Mouse (Mus musculus) kidney, postnatal 10 days (tissue): Measurements from ENCODE around the gene Prkacb.
"Not testable (repeated sequence)": the region's sequence is repeated elsewhere in the genome, so short reads cannot be mapped to it uniquely, and the experiment has no call there.

ENCODE experiments used
- DNase-seq: peaks from one replicate; pipeline ENCODE4 v3.0.0; 2021; ENCODE audit warnings: mixed read lengths

The Prkacb gene

DNA sequence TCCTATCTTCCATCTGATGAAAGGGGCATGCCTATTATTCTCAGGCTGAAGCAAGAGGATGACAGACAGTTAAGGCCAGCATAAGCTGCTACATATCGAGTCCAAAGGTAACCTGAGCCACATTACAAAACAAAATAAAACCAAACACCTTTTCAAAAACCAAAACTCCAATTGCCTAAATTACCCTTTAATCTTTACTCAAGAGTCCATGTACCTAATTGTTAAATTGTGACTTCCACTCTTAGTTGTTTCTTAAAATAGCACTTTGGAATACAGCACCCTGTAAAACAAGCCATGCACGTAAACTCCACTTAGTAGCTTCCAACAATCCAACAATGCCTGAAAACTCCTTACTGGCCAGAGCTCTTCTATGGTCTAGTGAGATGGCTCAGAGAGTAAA lies 34.3 kb downstream of the Prkacb start:
- DNase-seq = no peak

DNA sequence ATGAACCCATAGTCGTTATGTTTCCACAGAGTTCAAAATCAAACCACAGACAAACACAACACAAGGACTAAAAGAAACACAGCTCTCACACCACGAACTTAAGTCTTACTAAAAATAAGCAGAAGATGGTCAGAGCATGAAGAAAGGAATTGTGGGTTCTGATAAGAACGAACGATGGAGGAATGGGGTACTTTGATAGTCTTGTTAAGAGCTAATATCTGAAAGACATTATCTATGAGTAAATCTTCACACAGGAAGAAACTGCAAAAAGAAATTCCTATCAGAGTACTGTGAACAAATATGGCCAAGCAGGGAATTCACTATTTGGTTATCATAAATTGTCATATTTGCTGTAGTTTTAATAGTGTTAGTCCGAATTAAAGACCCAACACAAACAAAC lies 36.1 kb downstream of the Prkacb start:
- DNase-seq = no peak

DNA sequence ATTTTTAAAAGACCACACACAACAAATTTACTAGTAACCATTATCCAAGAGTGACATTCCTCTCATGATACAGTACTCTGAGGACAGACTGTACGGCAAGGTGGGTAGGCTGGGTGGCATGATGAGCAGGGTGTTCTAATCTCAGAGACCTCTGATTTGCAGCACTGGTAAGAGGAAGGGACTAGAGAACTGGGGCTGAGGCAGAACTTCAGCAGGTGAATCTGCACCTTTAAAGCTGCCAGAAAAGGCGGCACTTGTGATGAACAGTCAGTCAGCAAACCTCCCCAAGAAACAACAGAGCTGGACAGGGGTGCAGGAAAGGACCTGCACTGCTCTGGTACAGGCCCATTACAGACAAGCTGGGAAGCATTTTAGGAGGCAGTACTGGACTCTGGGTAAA lies 41.9 kb downstream of the Prkacb start:
- DNase-seq = no peak

DNA sequence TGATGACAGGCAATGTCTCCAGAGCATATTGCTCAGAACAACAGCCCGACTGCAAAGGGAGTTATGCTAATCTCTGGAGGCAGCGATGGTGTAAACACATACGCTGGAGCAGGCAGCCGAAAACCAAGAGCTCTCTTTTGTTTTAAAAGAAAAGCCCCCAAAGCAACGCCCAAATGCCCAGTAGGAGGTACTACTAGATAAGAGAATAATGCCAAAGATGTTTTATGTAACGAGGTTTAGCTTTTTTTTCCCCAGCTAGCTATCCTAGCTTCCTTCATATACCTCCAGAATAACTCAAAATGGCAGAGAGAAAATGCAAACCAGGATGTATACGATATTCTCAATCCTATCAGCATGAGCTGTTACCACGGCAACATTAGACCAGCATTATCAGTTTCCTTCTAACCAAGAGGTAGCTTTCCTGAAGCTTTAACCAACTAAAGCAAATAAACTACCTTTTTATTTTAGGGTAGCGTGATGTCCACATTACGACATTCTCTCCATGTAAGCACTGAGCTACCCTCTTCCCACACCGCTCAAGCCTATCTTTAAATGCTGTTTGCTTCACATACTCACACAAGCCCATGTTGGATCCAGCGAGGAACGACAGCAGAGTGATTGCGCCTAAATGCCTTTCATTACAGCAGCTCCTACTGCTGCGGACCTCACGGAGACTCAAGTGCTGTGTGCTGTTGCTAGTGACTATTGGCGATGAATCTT lies 42.7 kb downstream of the Prkacb start:
- no peak for DNase-seq

DNA sequence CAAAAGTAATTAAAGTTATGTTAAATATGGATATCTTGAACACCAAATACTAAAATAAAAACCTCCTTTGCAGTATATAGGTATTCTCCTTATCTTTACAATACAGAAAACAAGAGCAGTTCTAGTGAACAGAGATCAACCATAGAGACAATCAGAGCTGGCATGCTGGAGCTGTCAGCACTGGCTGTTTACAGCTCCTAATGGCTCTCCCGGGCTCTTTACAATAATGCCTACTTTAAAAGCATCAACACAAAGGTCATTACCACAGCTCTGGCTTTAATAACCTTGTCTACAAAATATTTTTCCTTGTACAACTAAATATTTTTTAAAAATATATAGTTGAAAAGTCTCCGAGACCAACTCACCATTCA lies 43.2 kb downstream of the Prkacb start:
- no peak for DNase-seq

DNA sequence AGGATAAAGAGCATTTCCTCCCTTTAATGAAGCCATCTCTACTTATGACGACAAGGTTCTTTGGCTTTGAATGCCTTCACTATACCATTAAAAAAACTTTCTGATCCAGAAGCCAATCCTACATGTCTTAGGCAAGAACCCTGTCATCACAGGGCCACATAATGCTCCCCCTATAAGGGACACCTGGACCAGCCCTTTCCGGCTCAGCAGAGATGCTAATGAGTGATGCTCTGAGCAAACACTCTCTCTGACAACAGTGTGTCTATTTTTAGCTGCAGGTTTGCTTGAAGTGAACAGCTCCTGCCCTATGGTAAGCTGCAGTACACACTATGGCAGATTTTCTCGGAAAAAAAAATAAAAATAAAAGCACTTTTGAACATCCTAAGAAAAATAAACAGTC lies 43.9 kb downstream of the Prkacb start:
- DNase-seq = no peak

DNA sequence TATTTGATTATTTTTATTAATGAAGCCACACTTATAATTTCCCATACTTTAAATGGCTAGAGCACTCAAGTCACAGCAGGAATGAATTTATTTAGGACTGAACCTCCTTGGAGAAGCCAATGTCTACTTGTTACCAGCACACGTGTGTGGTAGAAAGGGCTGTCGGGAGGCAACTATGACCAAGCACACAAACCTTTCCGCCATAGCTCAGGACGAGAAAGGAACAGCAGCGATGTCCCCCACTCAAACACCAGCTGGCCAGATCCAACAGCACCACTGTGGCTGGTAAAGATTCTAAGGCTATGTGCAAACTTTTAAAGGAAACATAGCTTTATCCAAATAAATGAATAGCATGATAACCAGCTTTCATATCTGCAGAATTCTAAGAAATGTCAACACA lies 44.4 kb downstream of the Prkacb start:
- DNase-seq = no peak

DNA sequence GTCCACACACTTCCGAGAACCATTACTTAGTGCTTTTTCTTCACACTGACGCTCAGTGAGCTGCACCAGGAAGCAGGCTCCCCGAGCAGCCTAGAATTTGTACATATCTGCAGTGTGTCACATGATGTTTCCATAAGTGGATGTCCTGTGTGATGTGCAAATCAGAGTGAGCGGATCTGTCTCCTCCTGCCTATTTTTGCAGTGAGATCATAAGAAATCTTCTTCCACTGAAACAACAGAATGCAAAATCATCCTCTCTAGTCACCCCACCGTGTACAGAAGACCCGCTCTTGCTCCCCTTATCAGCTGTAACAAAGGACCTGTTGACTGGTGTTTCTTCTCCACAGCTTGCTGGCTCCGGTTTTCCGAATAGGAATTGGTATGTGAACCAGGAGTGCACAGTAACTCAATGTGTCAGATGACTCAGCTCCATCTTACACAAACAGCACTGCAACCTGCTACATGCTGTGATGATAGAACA lies 46.0 kb downstream of the Prkacb start:
- DNase-seq = no peak

DNA sequence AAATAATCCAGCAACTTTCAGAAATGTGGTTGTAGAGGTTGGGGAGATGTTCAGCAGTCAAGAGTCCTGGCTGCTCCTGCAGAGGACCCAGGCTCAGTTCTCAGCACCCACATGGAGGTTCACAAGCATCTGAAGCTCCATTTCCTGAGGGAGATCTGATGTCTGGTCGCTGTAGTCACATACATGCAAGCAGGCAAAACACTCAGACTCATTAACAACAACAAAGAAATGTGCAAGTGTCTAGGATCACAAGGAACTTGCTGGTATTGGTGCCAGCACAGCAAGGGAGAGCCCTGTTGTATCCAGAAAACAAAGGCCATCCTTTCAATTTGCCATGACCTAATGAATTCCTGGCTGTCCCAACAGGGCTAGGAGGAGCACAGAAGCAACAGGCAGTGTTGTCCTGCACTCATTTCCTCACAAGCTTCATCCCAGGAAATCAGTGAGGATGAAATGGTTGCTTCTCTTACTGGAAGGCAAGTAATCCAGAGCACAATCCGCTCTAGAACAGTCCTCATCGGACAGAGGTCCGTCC lies 46.7 kb downstream of the Prkacb start:
- no peak for DNase-seq

DNA sequence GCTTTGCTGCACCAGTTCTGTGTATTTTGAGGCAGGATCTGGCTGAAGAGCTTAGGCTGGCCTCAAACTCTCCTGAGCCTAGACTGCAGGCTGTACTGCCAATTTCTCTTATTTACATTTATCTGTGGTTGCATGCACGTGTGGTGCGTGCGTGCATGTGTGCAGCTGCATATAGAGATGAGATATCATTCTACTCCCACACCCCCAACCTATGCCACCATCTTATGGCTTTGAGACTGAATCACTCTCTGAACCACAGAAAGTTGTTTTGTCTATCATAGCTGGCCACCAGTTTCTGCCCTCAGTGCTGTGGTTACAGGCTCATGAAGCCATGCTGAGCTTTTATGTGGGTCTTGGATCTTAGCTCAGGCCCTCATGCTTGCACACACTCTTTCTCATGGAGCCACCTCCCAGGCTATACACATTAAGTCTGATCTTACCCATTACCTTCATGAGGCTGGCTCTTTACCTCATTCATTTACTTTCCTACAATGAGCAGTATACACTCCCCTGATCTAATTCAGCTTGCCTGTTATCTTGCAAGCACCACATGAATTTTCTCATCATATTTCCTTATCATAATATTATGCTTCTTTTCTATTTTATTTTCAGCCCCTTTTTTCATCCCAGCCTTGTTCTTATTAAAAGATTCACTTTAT lies 47.8 kb downstream of the Prkacb start:
- DNase-seq = no peak

DNA sequence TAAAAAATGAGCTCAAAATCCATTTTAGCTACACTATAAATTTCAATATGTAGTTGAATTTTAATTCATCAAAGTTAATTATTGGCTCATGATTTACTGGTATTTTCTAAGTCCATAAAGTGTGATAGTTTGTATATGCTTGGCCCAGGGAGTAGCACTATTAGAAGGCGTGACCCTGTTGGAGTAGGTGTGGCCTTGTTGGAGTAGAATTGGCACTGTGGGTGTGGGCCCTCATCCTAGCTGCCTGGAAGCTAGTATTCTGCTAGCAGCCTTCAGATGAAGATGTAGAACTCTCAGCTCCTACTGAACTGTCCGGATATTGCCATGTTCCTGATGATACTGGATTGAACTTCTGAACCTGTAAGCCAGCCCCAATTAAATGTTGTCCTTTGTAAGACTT lies 49.7 kb downstream of the Prkacb start:
- not testable (repeated sequence) for DNase-seq

DNA sequence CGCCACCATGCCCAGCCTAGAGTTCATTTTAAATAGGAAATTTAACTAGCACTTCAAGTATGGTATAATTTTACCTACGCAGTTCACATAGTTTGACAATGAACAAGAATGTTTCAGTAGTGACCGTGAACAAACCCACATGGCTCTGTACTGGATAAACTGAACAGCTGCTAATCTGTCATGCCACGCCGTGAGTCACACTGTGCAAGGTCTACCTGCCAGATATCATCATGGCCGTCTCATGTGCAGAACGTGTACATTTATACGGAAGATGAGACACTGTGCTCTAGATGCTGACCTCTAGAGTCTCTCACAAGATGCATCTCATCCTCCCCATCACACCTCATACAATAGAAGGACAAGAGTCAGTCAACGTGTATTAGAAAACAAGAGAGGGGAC lies 51.5 kb downstream of the Prkacb start:
- no peak for DNase-seq

DNA sequence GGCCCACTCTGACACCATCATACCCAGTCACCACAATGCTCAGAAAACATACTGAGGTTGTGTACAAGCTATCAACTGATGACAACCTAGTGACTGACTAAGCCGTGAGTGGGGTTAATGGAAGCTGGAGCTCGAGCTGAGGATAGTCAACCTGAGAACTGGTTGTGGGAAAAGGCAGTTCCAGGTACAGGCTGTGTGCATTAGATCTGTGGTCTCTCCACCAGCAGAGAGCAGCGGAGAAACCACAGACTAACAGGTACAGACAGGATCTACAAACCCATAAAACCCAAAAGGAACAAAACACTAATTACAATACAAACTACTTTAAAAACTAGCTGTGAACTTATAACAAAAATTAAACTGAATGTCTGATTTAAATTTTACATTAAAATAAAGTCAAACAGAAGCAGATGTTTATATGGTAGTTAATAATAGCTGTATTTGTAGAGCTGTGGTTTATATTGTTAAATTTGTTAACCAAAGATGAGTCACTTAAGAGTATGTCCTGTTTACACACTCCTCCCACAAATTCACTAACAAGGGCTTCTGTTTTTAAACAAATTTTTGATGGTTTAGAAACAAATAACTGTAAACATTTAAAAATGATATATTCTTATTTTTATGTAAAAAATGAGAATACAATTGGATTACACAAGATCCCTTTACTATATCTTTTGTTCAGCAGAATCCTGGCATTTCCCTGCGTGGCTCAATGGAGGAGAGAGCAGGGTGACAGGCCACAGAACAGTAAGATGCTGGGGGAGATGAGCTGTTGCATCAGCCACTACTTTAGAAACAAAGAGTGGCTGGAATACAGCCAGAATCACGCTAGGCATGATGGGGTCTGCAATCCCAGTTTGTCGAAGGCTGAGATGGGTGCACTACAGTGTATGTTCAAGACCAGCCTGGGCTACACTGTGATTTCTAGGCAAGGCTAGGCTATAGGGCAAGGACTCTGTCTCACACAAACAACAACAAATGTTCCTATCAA lies 54.5 kb downstream of the Prkacb start:
- no peak for DNase-seq

DNA sequence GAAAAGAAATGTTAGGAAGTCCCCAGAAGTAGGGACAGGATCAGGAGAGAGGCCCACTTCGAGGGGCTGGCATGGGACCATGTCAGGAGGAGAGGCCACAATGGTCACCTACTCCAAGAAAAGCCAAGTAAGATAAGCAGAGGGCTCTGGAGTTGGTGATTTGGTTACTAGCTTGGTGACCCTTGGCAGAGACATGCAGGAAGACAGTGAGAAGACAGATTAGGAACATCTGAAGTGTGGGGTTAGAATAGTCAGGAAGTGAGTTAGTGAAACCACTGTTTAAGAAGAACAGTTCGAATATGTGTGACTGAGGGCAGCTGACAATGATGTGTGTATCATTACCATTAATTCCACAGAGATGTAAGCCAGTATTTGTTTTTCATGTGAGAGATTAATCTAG lies 58.5 kb downstream of the Prkacb start:
- no peak for DNase-seq

DNA sequence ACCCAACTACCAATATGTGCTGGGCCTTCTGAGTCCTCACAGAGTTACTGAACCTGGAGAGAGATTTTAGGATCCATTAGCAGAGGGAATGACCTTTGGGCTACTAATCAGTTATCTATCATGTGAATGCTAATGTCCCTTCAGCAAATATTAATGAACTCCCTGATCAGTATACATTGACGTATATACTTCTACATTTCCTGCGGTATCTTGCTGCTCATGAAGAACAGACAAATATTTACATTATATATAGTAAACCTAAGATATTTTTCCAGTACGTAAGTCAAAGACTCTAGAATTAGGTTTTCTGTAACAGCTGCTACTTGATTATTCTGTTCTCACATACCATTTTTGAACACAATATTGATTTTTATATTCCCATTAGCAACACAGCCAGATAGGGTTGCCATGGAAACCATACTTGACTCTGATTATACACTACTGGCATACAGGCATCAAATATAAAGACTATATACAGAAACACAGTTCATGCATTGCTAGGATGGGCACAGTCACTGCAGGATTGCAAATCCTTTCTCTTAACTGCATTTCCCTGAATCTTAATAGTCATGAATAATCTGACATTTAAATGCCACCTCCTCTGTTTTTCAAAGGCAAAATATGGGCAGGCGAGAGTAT lies 71.1 kb downstream of the Prkacb start:
- DNase-seq = no peak

DNA sequence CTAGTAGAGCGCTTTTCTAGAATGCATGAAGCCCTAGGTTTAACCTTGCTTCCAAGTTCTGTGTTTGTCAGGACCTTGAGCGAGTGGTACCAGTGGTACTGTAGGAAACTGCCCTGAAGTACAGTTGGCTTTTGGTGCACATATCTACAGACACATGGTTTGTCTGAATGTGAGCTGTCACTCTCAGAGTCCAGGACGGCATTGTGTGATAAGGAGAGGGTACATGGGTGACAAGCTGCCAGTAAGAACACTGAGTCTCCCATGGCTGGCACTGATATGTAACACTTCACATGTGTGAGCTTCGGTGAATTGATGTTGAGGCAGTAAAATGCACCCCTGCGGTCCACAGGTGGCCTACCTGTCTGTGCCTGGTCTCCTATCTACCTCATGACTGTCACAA lies 71.6 kb downstream of the Prkacb start:
- no peak for DNase-seq

DNA sequence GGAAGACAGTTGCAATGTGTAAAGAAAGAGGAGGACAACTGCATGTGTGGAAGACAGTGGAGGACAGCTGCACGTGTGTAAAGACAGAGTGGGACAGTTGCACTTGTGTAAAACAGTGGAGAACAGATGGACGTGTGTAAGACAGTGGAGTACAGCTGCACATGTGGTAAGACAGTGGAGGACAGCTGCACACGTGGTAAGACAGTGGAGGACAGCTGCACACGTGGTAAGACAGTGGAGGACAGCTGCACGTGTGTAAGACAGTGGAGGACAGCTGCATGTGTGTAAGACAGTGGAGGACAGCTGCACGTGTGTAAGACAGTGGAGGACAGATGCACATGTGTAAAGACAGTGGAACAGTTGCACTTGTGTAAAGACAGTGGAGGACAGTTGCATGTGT lies 76.6 kb downstream of the Prkacb start:
- DNase-seq = not testable (repeated sequence)

DNA sequence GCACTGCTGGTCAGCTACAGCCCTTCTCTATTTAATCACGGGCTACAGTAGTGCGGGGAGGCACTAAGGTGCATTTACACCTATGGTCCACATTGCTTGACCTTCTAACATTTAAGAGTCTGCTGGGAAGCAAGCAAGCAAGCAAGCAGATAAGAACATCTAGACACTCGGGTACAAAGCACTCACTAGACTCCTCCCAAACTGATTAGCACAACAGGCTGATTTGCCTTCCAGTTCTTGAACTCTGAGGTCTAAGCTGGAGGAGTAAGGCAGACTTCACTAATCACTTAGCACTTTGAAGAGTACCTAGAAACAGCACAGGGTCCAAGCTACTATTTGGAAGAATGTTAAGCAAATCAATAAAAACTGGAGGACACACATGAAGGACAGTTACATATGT lies 77.1 kb downstream of the Prkacb start:
- DNase-seq = no peak

DNA sequence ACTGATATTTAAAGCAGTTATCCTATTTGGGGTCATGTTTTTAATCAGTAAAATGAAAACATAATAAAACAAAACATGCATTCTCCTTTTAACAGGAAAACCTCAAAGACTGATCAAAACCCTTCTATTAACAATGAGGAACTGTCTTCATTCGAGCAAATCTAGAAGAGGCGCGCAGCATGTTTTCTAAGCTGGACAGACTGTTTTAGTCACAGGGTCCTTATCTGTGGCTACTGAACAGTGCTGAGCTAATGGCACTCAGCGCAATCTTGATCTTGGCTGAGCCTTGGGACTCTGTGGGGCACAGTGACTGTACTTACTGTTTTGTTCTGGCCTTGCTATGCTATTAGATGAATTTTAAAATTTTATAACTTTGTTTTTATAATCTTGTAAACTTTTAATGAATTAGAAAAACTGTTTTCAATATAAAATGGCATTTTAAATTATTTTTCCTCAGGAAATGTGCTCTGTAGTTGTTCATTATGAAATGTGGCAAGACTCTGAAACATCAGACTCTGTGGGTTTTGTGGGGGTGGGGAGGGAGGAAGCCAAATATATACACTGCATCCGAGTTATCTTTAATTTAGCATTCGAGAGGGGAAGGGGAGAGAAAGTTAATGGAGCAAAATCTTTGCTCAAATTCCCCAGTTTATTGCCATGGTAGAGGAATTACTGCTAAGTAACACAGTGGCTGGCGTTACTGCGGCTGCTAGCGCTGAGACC lies 77.7 kb downstream of the Prkacb start:
- DNase-seq = no peak

DNA sequence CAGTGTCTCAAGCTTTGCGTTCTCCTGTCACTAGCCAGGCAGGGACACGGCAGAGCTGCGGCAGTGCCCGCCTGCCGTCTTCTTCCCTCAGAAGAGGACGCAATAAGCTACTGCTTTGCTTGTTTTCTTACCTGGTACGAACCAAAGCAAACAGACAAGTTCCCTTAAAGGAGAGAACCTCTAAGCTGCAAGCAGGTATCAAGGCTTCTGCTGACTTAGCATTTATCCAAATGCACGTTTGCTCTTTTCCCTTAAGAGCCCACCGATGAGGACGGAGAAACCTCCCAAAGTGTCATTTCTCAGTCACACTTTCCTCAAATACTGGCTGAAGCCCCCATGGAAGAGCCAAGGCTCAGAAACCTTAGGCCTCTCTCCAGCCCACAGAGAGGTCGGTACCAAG lies 81.3 kb downstream of the Prkacb start:
- DNase-seq = no peak

DNA sequence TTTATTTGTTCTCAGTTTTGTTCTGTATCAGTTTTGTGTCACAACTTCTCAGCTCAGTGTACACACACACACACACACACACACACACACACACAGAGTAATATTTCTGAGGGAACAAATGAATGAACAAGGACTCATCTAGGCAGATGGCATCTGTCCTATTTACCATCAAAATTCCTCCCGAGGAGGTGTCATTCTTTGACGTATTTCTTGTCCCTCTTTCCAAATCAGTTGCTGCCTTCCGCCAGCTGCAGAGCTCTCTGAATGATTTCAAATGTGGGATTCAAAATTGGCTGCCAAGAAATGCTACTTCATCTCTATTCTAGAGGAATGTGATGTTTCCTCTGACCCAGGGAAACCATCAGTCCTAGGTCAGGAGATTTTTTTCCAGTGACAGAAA lies 89.8 kb downstream of the Prkacb start:
- DNase-seq = no peak

DNA sequence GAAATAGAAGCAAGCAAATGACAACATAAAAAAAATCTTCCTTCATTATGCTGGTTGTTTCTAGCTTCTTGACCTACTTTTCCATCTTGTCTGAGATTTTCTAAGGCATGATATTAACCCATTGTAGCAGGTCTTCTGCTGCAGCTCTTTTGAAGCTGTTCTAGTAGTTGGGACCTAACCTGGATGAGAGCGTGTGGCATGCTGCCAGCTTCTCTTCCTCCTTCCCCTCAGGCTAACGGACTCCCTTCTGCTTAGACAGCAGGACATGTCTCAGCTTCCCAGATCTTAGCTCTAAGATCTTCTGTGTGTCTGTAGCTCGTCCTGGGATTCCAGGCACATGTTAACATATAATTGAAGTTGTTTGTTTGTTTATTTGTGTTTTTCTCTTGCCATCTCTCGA lies 93.1 kb downstream of the Prkacb start:
- no peak for DNase-seq
